Mouse (Mus musculus): ENCODE results near the gene Esyt2.

The Esyt2 gene

DNA sequence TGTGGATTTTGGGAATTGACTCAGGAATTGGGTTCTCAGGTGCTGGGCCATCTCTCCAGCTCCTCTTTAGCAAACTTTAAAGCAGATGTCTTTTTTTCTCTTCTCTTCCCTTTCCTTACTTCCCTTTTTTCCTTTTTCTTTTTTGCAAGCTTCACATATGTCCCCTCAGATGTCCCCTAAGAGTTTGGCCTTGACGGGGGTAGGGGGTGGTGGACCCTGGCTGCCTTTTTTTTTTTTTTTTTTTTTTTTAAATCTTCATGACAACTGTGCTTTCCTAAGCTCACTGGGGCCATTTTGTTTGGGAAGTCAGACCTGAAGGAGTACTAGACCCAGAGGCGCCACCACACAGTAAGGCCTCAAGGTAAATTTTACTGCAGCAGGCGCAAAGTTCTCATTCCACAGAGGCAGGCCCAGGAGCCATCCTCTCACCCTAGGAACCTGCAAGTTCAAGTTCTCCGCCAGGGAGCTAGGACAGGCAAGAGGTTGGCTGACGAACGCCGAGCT, 795 bp upstream of the Esyt2 start:
- DNase-seq (ENCODE audit: low spot score): no peak

DNA sequence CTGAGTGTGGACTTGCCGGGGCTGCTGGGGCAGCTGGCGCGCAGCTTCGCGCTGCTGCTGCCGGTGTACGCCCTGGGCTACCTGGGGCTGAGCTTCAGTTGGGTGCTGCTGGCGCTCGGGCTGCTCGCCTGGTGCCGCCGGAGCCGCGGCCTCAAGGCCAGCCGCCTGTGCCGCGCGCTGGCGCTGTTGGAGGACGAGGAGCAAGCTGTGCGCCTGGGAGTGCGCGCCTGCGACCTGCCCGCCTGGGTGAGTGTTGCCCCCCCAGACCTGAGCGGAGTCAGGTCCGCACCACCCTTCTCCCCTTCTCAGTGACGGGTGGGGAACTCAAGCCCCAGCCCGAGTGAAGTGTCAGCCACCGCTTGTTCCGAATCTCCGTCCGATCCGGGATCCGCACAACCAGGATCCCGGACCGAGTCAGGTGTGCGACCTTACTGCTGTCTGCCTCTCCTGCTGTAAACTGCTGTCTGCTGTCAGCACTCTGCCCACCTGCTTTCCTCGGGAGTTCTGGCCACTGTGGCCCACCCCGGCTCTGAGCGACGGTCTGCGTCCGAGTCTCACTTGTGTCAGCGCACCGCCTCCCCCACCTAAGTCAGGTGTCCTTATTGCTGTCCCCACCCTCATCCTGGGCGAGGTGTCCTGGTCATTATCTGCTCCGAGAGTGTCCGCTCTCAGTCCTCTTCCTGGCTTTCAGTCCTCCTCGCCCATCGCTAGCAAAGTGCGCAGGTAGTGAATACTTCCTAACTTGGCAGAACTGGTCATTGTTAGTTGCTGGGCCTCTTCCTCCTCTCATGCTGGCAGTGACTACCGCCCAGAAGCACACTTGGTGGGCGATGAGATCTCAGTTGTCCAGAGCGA, 658 bp downstream of the Esyt2 start:
- DNase-seq (ENCODE audit: low spot score): peak; percentile 36

DNA sequence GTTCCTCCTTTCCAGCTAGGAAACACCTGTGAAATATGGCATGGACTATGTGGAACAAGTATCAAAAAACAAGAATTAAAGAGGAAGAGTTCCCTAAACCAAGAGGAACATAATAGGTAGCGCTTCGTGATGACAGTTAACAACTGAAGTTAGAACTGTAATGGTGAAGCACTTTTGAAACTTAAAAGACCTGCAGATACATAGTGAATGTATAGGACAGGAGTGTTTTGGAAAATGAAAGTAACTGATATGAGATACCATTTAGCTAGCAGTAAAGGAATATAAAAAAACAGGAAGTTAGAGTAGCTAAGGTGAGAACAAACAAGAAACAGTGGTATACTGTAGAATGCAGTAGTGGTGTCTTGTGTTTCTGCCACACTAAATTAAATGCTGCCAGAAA, 1.9 kb downstream of the Esyt2 start:
- DNase-seq (ENCODE audit: low spot score): no peak

DNA sequence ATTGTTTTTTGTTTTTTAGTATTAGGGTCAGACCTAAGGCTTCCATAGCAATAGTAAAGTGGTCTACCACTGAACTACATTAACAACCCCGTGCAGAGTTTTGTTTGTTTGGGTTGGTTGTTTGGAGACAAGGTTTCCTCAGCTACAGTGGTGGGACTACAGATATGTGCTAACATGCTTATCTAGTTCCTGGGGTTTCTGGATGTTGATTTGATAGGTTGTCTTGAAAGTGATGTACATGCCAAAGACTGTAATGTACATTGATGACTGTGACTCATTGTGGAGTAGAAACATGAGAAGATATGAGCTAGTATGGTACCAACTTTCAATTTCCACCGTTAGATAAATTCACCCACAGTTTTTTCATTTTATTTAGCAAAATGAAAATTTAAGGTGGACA, 2.5 kb downstream of the Esyt2 start:
- no peak for DNase-seq (ENCODE audit: low spot score)

DNA sequence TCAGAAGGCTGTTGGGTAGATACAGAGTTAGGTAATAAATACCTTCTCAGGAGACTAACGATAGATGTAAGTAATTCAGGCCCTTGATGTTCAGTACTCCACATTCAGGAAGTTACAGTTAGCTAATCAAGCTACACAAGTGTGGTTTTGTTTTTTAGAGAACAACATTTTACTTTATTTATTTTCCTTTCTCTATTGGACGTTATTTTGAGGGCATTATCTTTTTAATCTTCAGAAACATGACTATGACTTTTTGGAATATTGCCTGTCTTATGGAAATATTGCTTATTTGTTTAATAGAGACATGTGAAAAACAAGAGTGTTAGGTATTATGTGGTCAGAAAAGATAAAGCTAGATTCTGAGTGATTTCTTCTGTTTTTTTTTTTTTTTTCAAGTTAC, 12.2 kb downstream of the Esyt2 start:
- DNase-seq (ENCODE audit: low spot score): no peak

DNA sequence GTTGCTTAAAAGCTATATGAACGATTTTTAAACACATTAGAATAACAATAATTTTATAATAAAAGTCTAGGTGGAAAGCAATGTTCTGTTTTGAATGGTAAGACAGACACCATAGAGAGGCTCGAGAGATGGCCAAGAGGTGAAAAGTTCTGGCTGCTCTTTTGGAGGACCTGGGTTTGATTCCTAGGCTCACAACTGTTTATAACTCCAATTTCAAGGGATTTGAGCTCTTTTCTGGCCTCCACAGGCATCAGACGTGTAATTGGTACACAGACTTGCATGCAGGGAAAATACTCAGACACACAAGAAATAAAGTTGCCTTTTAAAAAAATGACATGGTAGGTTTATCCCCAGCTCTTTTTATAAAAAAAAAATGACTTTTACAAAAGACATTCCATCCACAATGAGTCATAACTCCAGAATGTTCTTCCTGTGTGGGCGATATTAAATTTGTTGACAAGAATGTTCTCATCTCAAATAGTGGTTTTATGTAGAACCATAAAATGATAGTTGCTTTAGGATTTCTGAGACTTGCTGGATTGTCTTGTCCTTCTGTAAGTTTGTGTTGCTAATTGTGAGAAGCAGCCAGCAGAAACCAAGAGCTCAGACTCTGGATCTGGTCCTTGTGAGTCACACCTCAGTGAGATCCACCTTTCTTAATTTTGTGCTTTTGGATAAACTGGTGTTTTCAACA, 12.8 kb downstream of the Esyt2 start:
- no peak for DNase-seq (ENCODE audit: low spot score)

DNA sequence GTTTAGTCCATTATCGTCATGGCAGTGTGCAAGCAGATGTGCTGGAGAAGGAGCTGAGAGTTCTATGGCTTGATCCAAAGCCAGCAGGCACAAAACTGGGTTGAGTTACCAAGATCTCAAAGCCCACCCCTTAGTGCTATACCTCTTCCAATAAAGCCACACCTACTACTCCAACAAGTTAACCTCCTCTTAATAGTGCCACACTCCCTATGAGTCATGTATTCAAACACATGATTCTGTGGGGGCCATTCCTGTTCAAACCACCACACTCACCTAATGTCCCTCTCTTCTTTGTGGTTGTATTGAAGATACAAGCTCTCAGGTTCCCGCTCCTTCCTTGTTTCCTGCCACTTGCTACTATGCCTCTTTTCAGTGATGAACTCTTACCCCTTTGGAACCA, 18.9 kb downstream of the Esyt2 start:
- DNase-seq (ENCODE audit: low spot score): no peak

DNA sequence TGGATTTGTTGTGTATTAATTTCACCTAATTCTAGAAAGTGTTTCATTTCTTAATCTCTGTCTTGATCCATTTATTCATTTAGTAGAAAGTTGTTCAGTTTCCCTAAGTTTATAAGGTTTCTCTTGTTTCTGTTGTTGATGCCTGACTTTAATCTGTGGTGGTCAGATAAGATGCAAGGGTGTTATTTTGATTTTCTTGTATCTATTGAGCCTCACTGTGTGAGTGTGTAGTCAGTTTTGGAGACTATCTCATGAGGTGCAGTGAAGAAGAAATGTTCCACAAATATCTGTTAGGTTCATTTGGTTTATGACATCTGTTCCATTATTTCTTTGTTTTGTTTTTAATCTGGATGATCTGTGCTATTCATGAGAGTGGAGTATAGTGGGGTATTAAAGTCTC, 21.2 kb downstream of the Esyt2 start:
- DNase-seq (ENCODE audit: low spot score): no peak

DNA sequence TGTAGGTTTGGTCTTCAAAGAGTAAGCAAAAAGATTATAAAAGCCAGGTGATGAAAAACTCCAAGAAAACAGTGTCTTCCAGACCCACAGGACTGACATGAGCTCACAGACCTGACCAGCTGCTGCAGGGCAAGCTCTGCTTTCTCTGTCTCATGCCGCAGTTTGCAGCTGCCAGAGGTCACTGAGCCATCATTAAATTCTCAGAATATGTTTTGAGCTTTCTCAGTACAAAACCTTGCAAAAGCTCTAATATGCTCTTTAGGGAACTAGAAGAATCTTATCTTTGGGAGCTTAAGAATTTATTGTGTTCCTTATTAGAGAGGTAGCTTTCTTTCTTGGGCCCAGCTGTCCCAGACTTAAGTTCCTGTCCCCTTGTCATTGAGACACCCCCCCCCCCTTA, 25.0 kb downstream of the Esyt2 start:
- peak; percentile 48 for DNase-seq (ENCODE audit: low spot score)

DNA sequence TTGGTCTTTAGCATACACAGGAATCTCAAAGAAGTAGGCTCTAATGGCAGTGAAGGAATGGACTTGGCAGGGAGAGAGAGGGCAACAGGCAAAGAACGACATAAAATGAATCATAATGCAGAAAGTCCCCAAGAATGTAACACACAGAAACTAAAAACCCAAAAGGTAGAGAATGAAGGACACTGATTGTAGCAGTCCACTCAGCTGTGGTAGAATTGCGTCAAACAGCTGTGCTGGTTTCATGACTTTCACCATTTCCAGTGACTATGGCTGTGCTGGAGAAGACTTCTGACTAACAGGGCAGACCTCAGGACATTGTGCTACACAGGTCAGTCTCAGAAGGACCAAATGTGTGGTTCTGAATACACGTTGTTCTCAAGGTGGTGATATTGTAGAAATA, 26.9 kb downstream of the Esyt2 start:
- no peak for DNase-seq (ENCODE audit: low spot score)

DNA sequence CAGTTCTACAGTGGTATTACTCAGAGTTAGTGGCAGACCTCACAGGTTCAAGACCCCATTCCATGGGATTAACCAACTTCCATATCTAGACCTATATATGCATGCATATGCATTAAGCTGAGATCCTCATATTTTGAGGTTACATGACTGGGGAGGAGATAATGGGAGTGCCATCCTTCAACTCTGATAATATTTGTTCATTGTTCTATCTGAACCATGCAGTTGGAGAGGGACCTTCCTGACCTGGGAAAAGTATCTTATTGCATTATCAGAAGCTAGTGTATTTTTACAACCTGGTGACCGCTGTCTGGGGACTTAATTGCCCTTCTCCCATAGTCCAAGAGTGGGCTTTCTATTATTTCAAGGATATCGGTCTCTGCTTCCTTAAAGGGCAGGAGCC, 27.6 kb downstream of the Esyt2 start:
- no peak for DNase-seq (ENCODE audit: low spot score)

DNA sequence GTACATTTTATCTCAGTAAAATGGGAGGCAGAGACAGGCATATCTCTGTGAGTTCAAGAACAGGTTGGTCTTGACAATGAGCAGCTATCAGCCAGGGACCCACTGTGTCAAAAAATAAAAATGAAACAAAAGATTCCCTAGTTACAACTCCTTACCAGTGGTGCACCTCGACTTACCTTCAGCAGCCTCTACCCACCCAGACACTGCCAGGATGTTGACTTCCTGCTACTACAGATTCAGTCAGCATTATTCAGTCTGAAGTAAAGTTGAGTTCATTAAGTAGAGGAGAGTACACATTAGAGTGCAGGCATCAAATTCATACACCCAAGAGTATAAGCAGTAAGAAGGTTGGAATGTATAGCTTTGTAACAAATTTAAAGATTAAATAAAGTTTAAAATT, 32.8 kb downstream of the Esyt2 start:
- DNase-seq (ENCODE audit: low spot score): no peak

DNA sequence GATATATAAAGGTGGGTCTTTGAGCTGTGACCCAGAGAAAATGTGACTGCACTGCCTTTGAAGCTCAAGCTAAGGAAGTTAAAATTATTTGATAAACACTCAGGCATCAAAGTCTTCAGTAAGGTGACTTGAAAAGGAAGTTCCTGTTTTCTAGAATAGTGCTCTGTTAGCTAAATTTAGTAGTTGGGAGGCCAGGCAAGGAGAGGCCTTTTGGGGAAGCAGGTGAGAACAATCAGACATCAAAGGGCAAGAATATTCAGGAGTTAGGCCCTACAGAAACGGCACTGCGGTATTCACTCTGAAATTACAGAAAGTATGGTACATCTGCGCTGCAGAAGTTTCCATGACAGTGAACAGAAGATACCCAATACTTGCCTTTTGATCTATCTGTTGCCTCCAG, 34.5 kb downstream of the Esyt2 start:
- no peak for DNase-seq (ENCODE audit: low spot score)

DNA sequence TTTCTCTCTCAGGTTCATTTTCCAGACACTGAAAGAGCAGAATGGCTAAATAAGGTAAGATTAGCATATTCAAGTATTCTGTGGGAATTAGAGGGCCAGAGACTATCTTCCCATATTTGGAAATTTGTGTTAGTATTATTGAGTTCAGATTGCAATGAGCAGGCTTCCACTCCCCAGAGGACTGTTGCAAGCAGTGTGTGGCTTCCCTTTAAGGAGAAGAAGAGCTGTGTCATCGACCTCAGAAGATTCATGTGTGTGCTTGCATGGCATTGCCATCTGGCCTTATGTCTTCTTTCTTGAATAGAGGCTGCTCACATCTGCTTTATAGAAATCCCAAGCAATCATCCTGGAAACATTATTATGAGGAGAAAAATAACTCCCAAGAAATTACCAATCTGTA, 36.8 kb downstream of the Esyt2 start:
- peak; percentile 31 for DNase-seq (ENCODE audit: low spot score)

DNA sequence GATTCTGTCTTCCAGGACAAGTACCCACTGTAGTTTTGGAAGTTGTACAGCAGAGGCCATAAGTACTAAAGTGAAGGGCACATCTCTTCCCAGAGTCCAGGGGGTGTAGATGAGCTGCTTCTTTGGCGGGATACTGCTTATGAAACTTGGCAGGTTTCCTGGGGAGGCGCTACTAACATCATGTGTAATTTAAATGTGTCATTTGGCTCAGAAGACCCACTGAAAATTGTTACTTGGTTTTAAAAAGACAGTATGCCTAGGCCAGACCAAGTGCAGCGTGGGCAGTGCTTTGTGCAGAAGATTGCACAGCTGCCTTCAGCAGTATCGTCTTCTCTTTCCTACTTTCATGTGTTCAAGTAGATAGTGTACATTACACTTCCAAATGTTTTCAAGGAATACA, 44.5 kb downstream of the Esyt2 start:
- no peak for DNase-seq (ENCODE audit: low spot score)

DNA sequence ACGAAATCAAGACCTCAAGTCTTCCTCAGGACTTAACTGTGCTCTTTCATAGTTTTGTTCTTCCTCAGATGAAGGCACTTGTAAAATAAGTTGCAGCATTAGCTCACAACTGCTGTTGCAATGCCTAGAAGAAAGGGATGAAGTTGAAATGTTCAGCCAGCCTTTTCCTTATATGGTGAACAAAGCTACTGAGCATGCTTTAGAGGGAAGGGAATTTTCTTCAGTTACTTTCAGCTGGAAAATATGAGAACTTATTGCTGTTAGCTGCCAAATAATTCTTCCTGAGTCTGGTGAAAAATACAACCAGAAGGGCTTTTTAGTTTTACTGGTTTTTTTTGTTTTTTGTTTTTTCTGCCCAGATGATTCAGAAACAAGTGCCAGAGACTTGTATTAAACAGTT, 45.2 kb downstream of the Esyt2 start:
- DNase-seq (ENCODE audit: low spot score): peak; percentile 72

DNA sequence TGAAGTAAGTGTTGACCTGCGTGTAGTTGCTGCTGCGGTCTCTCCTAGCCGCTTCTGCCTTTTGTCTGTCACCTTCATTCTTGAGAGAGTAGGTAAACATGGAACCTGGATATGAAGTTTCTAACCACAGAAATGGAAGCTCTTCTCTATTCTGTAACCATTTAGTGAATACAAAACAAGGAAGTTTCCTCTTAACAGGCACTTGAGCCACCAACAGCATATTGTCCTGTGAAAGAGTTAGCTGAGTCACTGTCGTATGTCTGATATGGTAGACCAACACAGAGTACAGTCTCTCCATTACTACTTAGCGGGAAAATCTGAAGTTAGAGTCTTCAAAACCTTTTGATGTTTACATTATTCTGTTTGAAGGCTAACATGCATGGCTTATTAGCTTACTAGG, 53.3 kb downstream of the Esyt2 start:
- no peak for DNase-seq (ENCODE audit: low spot score)

DNA sequence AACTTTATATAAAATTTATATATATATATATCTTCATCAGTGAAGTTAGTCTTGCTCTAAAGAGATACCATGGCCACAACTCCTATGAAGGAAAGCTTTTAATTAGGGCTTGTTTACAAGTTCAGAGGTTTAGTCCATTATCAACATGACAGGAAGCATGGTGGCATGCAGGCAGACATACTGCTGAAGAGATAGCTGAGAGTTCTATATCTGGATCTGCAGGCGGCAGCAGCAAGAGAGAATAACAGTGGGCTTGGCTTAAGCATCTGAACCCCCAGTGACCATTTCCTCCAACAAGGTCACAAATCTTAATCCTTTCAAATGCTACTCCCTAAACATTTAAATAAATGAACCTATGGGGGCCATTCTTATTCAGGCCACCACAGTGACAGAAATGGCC, 59.2 kb downstream of the Esyt2 start:
- DNase-seq (ENCODE audit: low spot score): no peak

DNA sequence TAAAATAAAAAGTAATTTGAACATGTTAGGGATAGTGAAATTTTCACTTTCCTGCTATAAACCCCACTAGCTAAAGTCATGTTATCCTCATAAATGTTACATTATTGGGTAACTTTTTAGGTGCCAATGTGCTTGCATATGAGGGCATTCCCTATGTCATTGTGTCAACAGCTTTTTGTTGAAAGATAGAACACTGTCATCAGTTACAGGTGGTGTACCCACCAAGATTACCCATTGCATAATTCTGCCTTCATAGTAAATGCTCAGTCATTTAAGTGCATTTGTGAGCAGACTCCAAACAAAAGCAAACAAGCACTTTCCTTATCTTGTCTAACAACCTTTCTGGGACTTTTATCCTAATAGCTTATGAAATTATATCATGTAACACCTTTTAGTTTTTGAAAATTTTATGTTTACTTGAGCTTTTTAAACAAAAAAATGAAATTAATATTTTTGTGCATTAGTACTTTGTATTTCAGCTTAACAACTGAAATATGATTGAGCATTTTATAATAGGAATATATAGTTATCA, 67.8 kb downstream of the Esyt2 start:
- no peak for DNase-seq (ENCODE audit: low spot score)

DNA sequence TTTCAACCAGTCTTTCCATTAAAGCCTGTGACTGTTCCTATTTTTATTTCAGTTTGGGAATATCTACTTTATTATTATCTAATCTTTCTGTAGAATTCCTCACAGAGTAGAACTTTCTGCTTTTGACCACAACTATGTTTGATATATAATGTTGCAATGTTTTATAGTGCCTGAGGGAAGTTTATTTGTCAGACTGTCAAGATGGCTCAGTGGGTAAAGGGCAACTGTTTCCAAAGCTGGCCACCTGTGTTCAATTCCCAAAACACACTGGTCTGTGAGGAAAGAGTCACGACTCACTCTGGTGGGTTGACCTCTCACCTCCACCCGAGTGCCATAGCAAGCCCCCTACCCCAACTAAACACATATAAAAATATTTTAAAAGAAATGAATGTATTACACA, 68.4 kb downstream of the Esyt2 start:
- peak; percentile 40 for DNase-seq (ENCODE audit: low spot score)

DNA sequence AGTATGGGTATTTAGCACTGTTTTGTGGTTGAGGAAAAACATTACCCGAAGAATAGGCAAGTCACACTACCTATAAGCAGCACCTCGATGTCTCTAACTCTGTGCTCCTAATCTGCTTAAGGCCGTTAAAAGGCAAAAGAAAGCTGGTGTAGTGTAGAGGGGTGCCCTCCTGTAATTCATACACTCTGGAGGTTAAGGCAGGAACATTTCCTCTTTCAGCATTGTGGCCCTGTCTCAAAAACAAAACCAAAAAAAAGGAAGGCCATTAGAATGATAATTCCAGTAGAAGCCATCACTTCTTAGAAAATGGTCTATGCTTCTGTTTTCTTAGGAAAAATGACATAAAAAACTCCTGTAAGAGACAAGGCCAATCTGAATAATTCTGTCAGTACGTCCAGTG, 70.0 kb downstream of the Esyt2 start:
- DNase-seq (ENCODE audit: low spot score): no peak

DNA sequence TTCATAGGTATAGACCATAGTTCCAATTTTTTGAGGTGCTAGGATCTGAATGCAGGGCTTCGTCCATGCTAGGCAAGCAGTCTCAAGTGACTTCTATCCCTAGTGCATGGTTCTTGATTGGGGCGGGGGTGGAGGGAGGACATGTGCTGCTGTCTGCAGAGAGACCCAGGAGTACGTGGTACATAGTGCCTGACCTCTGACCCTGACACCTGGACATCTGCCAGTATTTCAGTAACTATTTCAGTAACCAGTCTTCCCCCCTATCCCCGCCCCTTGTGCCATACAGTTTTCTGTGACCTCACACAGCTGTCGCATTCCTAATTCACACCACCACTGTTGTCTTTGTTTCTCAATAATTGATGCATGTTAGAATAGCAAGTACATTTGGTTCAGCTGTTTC, 71.4 kb downstream of the Esyt2 start:
- DNase-seq (ENCODE audit: low spot score): no peak

DNA sequence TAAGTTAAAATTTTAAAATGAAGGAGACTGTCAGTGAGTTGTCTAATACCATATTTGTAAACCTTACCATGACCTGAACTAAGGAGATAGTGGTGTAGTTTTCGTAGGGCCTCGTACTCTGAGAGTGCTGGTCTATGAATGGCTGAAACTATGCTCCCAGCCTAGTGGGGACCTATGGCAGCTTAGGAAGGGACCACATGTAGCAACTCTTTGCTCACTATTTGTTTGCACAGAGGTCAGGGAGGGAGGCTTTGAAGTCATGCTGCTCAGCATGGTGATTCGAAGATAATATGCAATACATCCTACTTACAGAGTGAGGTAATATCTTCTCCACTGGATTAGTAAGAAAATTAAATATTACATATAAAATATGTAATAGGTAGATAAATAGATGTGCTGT, 73.7 kb downstream of the Esyt2 start:
- no peak for DNase-seq (ENCODE audit: low spot score)

Measured in adipocyte (in vitro differentiated cells).